Comparison of ENCODE assay signal across 22 mouse cellular contexts in genomic region chr4:89621260-89621659, GRCm38 (mm10). TPM values are rescaled to one million over a fixed set of nuclear protein-coding genes. Genes with fewer than 3 reads are reported as not detected.
A peak's percentile ranks its signal among the peaks of the same experiment; 100 is the strongest.
DNase-seq lines count a peak whose midpoint lies in the region; ATAC-seq lines count a peak whose summit lies in the region.
"Had no signal": no experiment of that assay in that cellular context is flagged by ENCODE, and none has a peak within 500 bp of the region (broad histone marks: within the 10 kb centered on the region; RNA-seq: fewer than 3 reads in every experiment).

No protein-coding gene starts in this region.

- WGBS in forebrain, embryonic 14.5 days = 44% methylated on average over 7 of the region's 7 CpGs
- WGBS in forebrain, embryonic 15.5 days = 34% methylated on average over 7 of the region's 7 CpGs
- 39% methylated on average over 7 of the region's 7 CpGs for WGBS in heart, embryonic 12.5 days
- WGBS in midbrain, embryonic 12.5 days = 42% methylated on average over 7 of the region's 7 CpGs
- 39% methylated on average over 7 of the region's 7 CpGs for WGBS in midbrain, embryonic 16.5 days

- H3K4me2 ChIP-seq in forebrain, embryonic 14.5 days (ENCODE audit: low read length) = no peak overlapping the region
- no peak overlapping the region for H3K4me2 ChIP-seq in forebrain, embryonic 15.5 days (replicated peaks)
- H3K4me2 ChIP-seq in heart, embryonic 12.5 days = 0 out of 2 replicates have a peak overlapping the region, but pooled peaks have one; percentile 1
- H3K4me2 ChIP-seq in midbrain, embryonic 12.5 days (replicated peaks) = no peak overlapping the region
- H3K4me2 ChIP-seq in midbrain, embryonic 16.5 days (ENCODE audit: low read length) = no peak overlapping the region
- H3K4me2 ChIP-seq: embryonic facial prominence, embryonic 13.5 days; heart, embryonic 13.5 days; hindbrain, embryonic 13.5 days; intestine, embryonic 15.5 days had no signal

- H3K9me3 ChIP-seq in forebrain, embryonic 14.5 days (replicated peaks; ENCODE audit: control insufficient read depth, low read length) = no peaks in the 10 kb centered on the region
- no peaks in the 10 kb centered on the region for H3K9me3 ChIP-seq in forebrain, embryonic 15.5 days
- no peaks in the 10 kb centered on the region for H3K9me3 ChIP-seq in heart, embryonic 12.5 days (replicated peaks)
- no peaks in the 10 kb centered on the region for H3K9me3 ChIP-seq in midbrain, embryonic 12.5 days
- no peaks in the 10 kb centered on the region for H3K9me3 ChIP-seq in midbrain, embryonic 16.5 days (replicated peaks; ENCODE audit: control insufficient read depth, low read length, poor library complexity, severe bottlenecking)
- H3K9me3 ChIP-seq: embryonic facial prominence, embryonic 13.5 days; heart, embryonic 13.5 days; hindbrain, embryonic 13.5 days; intestine, embryonic 15.5 days had no signal

- H3K36me3 ChIP-seq in forebrain, embryonic 14.5 days (ENCODE audit: control insufficient read depth, insufficient read depth, low read length) = no peaks in the 10 kb centered on the region
- H3K36me3 ChIP-seq in forebrain, embryonic 15.5 days = no peaks in the 10 kb centered on the region
- no peaks in the 10 kb centered on the region for H3K36me3 ChIP-seq in heart, embryonic 12.5 days
- no peaks in the 10 kb centered on the region for H3K36me3 ChIP-seq in midbrain, embryonic 12.5 days
- H3K36me3 ChIP-seq in midbrain, embryonic 16.5 days (ENCODE audit: control insufficient read depth, insufficient read depth, low read length) = no peaks in the 10 kb centered on the region
- H3K36me3 ChIP-seq: embryonic facial prominence, embryonic 13.5 days; heart, embryonic 13.5 days; hindbrain, embryonic 13.5 days; intestine, embryonic 15.5 days had no signal

- peak; percentile 38 for DNase-seq in forebrain, embryonic 14.5 days (ENCODE audit: low spot score)
- DNase-seq in heart, postnatal 36 days = no peak
- DNase-seq in brain, adult 2 months (ENCODE audit: low read depth, low spot score) = peak; percentile 36
- DNase-seq in spleen, adult 18-20 months = no peak
- DNase-seq: cerebellum, adult 18-20 months; cerebellum, adult 9-11 months; cerebellum, postnatal 36 days; gastrocnemius, adult 2 months; gastrocnemius, postnatal 25 days had no signal

- H3K4me3 ChIP-seq in forebrain, embryonic 14.5 days (ENCODE audit: low read depth, low read length) = no peak overlapping the region
- H3K4me3 ChIP-seq in forebrain, embryonic 15.5 days = no peak overlapping the region
- no peak overlapping the region for H3K4me3 ChIP-seq in heart, embryonic 12.5 days
- H3K4me3 ChIP-seq in midbrain, embryonic 12.5 days = no peak overlapping the region
- no peak overlapping the region for H3K4me3 ChIP-seq in midbrain, embryonic 16.5 days (ENCODE audit: low read depth, low read length)
- H3K4me3 ChIP-seq: embryonic facial prominence, embryonic 13.5 days; gastrocnemius, adult 2 months; heart, embryonic 13.5 days; hindbrain, embryonic 13.5 days; intestine, embryonic 15.5 days had no signal

- no peaks in the 10 kb centered on the region for H3K27me3 ChIP-seq in forebrain, embryonic 14.5 days (replicated peaks; ENCODE audit: control insufficient read depth, insufficient read depth, low read length)
- no peaks in the 10 kb centered on the region for H3K27me3 ChIP-seq in forebrain, embryonic 15.5 days
- no peaks in the 10 kb centered on the region for H3K27me3 ChIP-seq in heart, embryonic 12.5 days (replicated peaks)
- no peaks in the 10 kb centered on the region for H3K27me3 ChIP-seq in midbrain, embryonic 12.5 days
- no peaks in the 10 kb centered on the region for H3K27me3 ChIP-seq in midbrain, embryonic 16.5 days (ENCODE audit: control insufficient read depth, insufficient read depth, low read depth, low read length)
- H3K27me3 ChIP-seq: embryonic facial prominence, embryonic 13.5 days; heart, embryonic 13.5 days; hindbrain, embryonic 13.5 days; intestine, embryonic 15.5 days had no signal

- no peak for ATAC-seq in forebrain, embryonic 14.5 days
- ATAC-seq in forebrain, embryonic 15.5 days (replicated peaks) = no peak
- ATAC-seq in heart, embryonic 12.5 days (ENCODE audit: insufficient number of reproducible peaks, low FRiP score) = no peak
- ATAC-seq in midbrain, embryonic 12.5 days (ENCODE audit: low FRiP score, low read depth) = 0 out of 2 replicates have a peak, but pooled peaks have one; percentile 56
- no peak for ATAC-seq in midbrain, embryonic 16.5 days
- ATAC-seq: intestine, embryonic 15.5 days had no signal

- no peak overlapping the region for H3K9ac ChIP-seq in forebrain, embryonic 14.5 days (ENCODE audit: low read length)
- H3K9ac ChIP-seq in forebrain, embryonic 15.5 days (replicated peaks) = no peak overlapping the region
- H3K9ac ChIP-seq in heart, embryonic 12.5 days = no peak overlapping the region
- H3K9ac ChIP-seq in midbrain, embryonic 12.5 days (replicated peaks) = no peak overlapping the region
- H3K9ac ChIP-seq in midbrain, embryonic 16.5 days (ENCODE audit: low read depth, low read length) = no peak overlapping the region
- H3K9ac ChIP-seq: embryonic facial prominence, embryonic 13.5 days; heart, embryonic 13.5 days; hindbrain, embryonic 13.5 days; intestine, embryonic 15.5 days had no signal

- peaks cover 3% of the 10 kb centered on the region; the same call in 1 of the 2 replicates for H3K4me1 ChIP-seq in forebrain, embryonic 14.5 days (ENCODE audit: control insufficient read depth, insufficient read depth, low read length)
- H3K4me1 ChIP-seq in forebrain, embryonic 15.5 days = peaks cover 4% of the 10 kb centered on the region; the same call in 1 of the 2 replicates
- H3K4me1 ChIP-seq in heart, embryonic 12.5 days (replicated peaks) = peaks cover 12% of the 10 kb centered on the region; the same call in 1 of the 2 replicates
- peaks cover 7% of the 10 kb centered on the region for H3K4me1 ChIP-seq in midbrain, embryonic 12.5 days
- no peaks in the 10 kb centered on the region; the same call in 1 of the 2 replicates for H3K4me1 ChIP-seq in midbrain, embryonic 16.5 days (ENCODE audit: control insufficient read depth, insufficient read depth, low read length)
- H3K4me1 ChIP-seq: embryonic facial prominence, embryonic 13.5 days; hindbrain, embryonic 13.5 days; intestine, embryonic 15.5 days had no signal

- intact Hi-C loops in heart, postnatal 36 days (cut with DNase I) = no loop called here

- H3K27ac ChIP-seq in forebrain, embryonic 14.5 days (ENCODE audit: low read depth, low read length) = no peak overlapping the region
- H3K27ac ChIP-seq in forebrain, embryonic 15.5 days (replicated peaks) = no peak overlapping the region
- H3K27ac ChIP-seq in heart, embryonic 12.5 days (ENCODE audit: poor library complexity, severe bottlenecking) = no peak overlapping the region
- H3K27ac ChIP-seq in midbrain, embryonic 12.5 days (replicated peaks) = peak overlapping the region; percentile 25; the same call in 1 of the 2 replicates
- no peak overlapping the region for H3K27ac ChIP-seq in midbrain, embryonic 16.5 days (ENCODE audit: low read length)
- H3K27ac ChIP-seq: embryonic facial prominence, embryonic 13.5 days; gastrocnemius, adult 2 months; heart, embryonic 13.5 days; hindbrain, embryonic 13.5 days; intestine, embryonic 15.5 days had no signal

RNA-seq across cellular contexts. Expression of gene Dmrta1, which starts 58.0 kb away (rescaled TPM):
- polyA plus RNA-seq in forebrain, embryonic 14.5 days (2014; fragmentation: Nextera tagmentation; extraction: Ambion mirVana) = 0.77 and 0.79 TPM in 2 replicates
- 0.67 and 0.72 TPM in 2 replicates for polyA plus RNA-seq in forebrain, embryonic 15.5 days (2015; fragmentation: Nextera tagmentation; extraction: Ambion mirVana)
- 0.63 and 0.76 TPM in 2 replicates for polyA plus RNA-seq in heart, embryonic 12.5 days (2016; fragmentation: Nextera tagmentation; extraction: Ambion mirVana)
- not detected for total RNA-seq in heart, postnatal 36 days (2021)
- 1.3 and 2.1 TPM in 2 replicates for polyA plus RNA-seq in midbrain, embryonic 12.5 days (2016; fragmentation: Nextera tagmentation; extraction: Ambion mirVana)
- polyA plus RNA-seq in midbrain, embryonic 16.5 days (2015; fragmentation: Nextera tagmentation; extraction: Ambion mirVana) = 0.20 and 0.42 TPM in 2 replicates
- total RNA-seq: gastrocnemius, adult 2 months; gastrocnemius, postnatal 25 days; granulocyte monocyte progenitor cell, adult 5-6 weeks; heart, adult 8-10 months; hematopoietic stem cell, adult 5-6 weeks; MEL had no signal
- polyA plus RNA-seq: C2C12 had no signal

Comparison
In these comparisons a context has a peak if more than half of its experiments do, and no peak if none do; other contexts are left out.
1. DNase-seq: peak in forebrain, embryonic 14.5 days (single experiment) and brain, adult 2 months (single experiment); none in heart, postnatal 36 days (0 of 2) and spleen, adult 18-20 months (0 of 2).